Mouse (Mus musculus): ENCODE data around the gene Rpl24. TPM values are rescaled to one million over a fixed set of nuclear protein-coding genes. Genes with fewer than 3 reads are reported as not detected.

The Rpl24 gene
- polyA plus RNA-seq, 1 experiment from 2014 or later, result 747 TPM

Other genes starting within 250 kb of the Rpl24 start
- gene Nfkbiz, start 127.4 kb upstream of the Rpl24 start, polyA plus RNA-seq (2016; fragmentation: Nextera tagmentation; extraction: Ambion mirVana), result 1.5 and 1.8 TPM in 2 replicates
- gene Nxpe3, start 71.0 kb upstream of the Rpl24 start, polyA plus RNA-seq (2016; fragmentation: Nextera tagmentation; extraction: Ambion mirVana), result 0.87 and 0.93 TPM in 2 replicates
- gene Cep97, start 31.4 kb upstream of the Rpl24 start, polyA plus RNA-seq (2016; fragmentation: Nextera tagmentation; extraction: Ambion mirVana), result 19.9 and 22.9 TPM in 2 replicates
- gene Zbtb11, start 7.6 kb downstream of the Rpl24 start, polyA plus RNA-seq (2016; fragmentation: Nextera tagmentation; extraction: Ambion mirVana), result 19.6 and 20.4 TPM in 2 replicates
- gene Pcnp, start 63.5 kb downstream of the Rpl24 start, polyA plus RNA-seq (2016; fragmentation: Nextera tagmentation; extraction: Ambion mirVana), result 316 and 329 TPM in 2 replicates
- gene Trmt10c, start 71.5 kb downstream of the Rpl24 start, polyA plus RNA-seq (2016; fragmentation: Nextera tagmentation; extraction: Ambion mirVana), result 29.5 and 31.0 TPM in 2 replicates
- 43.8 and 49.2 TPM in 2 replicates for gene Senp7, start 82.1 kb downstream of the Rpl24 start, polyA plus RNA-seq (2016; fragmentation: Nextera tagmentation; extraction: Ambion mirVana)
- 0.22 TPM in 2 replicates for gene Impg2, start 238.0 kb downstream of the Rpl24 start, polyA plus RNA-seq (2016; fragmentation: Nextera tagmentation; extraction: Ambion mirVana)

All from forebrain, embryonic 12.5 days (tissue).